Mouse (Mus musculus) lung, postnatal 0 days (tissue): Measurements from ENCODE around the gene Myo18b.

Experiments used
- CTCF ChIP-seq: IDR thresholded peaks from 2 replicates; pipeline ENCODE4 v1.5.1; 2016; ENCODE audit warnings: antibody characterized with exemption, mild to moderate bottlenecking
- EP300 ChIP-seq: IDR thresholded peaks from 2 replicates; pipeline ENCODE4 v1.6.1; 2016; ENCODE audit warnings: antibody characterized with exemption, mild to moderate bottlenecking, control low read depth

GRCm38 (mm10) chr5:112687100-112687818 is 208.9 kb downstream of the Myo18b start:
- TF ChIP-seq CTCF (no peak), EP300 (no peak)
